Mouse (Mus musculus) retina, postnatal 7 days (tissue): ENCODE data around the gene Dnajb14.
"Not testable (repeated sequence)": the region's sequence is repeated elsewhere in the genome, so short reads cannot be mapped to it uniquely, and the experiment has no call there.

ENCODE experiments used
- DNase-seq: peaks from one replicate; pipeline ENCODE4 v3.0.0-alpha.2; 2012; ENCODE audit warnings: low read depth, low spot score

Gene Dnajb14

DNA sequence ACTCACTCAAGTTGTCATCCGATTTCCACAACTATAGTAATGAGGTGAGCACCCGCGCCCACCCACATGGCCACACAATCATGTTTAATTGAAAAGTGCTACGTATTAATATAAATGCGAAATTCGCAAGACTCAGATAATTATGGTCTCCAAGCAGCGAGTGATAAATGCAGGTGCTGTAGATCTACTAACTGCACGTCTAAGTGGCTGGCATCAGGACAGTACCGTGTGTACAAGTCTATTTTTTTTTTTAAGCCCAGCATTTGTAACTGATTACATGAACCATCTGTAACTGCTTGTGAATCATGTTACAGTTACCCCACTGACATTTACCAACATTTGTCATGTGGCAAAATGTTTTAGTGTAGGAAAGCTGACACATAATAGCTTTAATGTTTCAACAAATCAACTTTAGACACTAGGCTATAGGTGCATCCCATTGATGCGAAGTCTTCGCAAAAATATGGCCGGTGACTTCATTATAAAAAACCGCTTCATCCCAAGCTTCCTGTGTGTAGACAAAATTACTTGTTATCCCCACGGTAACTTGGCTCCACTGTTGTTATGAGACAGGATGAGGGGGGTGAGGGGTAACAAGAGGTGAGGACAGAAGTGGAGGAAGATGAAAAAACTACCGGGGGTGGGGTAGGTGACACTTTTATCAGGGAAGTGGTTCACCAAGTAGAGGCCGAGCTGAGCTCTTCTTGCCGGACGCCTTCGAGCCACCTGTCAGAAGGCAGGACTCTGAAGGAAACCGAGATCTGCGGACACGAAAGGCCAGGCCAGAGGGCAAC lies 3.9 kb upstream of the Dnajb14 start:
- DNase-seq = no peak

GRCm38 (mm10) chr3:137864124-137864987 lies 3.1 kb upstream of the Dnajb14 start, which contains the start of gene H2afz:
Gene H2afz (plus strand): TSS chr3:137864487.
- DNase-seq = peak; percentile 98

DNA sequence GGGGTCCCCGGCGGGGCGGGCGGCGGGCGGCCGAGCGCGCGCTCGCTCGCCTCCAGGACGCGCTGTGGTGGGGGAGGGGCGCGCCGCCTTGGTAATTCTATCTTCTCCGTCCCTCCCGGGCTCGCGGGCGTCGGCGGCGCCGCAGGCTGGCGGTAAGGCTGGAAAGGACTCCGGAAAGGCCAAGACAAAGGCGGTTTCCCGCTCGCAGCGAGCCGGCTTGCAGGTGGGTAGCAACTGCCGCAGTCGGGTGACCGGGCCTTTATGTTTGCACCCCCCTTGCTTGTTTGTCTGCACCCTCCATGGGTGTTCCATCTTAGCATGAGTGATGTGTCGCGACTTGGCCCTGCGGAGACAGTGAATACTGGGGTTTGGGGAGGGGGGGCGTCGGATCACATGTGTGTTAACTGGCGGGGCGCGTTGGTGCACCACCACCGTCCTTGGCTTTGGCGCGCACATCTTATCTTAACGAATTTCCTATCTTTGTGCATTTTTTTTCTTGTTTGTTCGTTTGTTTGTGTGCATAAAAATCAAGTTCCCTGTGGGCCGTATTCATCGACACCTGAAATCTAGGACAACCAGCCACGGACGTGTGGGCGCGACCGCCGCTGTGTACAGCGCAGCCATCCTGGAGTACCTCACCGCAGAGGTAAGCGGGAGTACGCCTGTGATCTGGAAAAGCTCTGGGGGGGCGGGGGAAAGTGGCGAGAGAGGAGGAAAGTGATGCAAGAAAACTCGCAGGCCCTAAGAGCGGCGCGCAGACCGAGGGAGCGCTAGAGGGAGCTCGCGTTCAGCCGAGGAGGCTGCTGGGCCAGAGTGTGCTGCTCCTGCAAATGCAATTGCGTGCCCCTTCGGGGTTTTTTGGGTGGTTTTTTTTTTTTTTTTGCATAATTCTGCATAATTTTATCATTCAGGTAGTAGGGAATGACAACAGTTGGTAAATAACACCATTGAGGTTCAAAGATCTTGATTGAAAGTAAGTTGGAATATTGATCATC lies 2.2 kb upstream of the Dnajb14 start:
- DNase-seq = peak; percentile 87

- DNase-seq = no peak
These were observed 390 bp upstream of the Dnajb14 start for GRCm38 (mm10) chr3:137867133-137867436.

GRCm38 (mm10) chr3:137868094-137868913 lies 829 bp downstream of the Dnajb14 start:
- DNase-seq = no peak

DNA sequence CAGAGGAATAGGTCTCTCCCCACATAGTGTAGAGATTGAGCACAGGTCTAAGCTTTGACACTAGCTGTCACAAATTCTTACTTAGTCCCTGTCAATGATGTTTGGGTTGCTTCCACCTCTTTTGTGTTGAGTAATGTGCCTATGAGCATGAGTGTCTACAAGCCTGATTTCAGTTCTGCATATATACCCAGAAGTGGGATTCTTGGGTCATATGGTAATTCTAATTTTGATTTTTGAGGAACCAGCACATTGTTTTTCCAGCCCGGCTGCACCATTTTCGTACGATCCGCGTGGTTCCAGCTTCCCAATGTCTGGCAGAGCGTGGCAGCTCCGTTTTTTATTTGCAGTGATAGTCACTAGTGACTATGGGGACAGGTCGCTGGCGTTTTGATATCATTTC lies 1.9 kb downstream of the Dnajb14 start:
- no peak for DNase-seq

GRCm38 (mm10) chr3:137879313-137879712 lies 11.8 kb downstream of the Dnajb14 start:
- DNase-seq = no peak

DNA sequence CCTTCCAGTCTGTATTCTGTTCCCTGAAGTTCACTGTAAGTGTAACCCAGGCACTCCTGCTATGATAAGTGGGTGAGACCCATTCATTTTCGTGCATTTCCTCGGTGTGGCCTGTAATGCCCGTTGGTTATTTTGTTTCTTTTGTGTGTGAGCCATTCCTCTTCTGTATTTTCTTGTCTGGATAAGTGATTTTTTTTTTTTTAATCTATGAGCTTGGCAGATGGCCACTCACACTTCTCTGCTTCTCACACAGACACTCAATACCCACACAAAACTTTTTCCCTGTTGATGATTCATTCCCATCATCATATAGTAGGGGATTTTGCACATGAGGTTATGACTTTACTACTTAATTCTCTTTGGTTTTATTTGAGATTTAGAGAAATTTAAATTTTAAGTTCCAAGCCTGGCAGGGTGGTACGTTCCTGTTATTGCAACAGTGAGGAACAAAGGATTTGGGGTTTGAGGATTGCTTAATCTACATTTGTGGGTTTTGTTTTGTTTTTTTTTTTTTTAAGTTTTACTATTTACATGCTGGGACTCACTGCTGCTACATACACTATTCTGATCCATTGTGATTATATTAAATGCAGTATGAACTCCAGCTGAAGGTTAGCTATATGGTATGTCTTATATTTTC lies 12.8 kb downstream of the Dnajb14 start:
- no peak for DNase-seq

GRCm38 (mm10) chr3:137881093-137881492 lies 13.6 kb downstream of the Dnajb14 start:
- DNase-seq = no peak

- DNase-seq = no peak
These were observed 20.5 kb downstream of the Dnajb14 start for GRCm38 (mm10) chr3:137887961-137888360.

DNA sequence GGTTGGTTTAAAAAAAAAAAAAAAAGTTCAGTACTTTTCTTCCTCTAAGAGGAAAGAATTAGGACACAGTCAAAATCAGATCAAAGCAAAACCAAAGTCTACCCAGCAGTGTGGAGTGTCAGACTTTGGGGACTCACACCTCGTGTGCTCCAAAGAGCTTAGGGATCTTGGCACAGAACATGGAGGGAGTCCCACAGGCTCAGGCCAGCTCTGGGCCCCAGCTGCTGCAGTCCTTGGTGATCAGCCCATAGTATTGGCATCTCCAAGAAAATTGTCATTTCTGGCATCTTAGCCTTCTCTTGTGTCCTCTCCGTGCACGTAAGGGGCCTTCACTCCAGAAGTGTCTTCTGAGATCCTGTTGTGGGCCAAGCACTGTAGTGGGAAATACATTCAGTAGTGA lies 23.6 kb downstream of the Dnajb14 start:
- DNase-seq = no peak

DNA sequence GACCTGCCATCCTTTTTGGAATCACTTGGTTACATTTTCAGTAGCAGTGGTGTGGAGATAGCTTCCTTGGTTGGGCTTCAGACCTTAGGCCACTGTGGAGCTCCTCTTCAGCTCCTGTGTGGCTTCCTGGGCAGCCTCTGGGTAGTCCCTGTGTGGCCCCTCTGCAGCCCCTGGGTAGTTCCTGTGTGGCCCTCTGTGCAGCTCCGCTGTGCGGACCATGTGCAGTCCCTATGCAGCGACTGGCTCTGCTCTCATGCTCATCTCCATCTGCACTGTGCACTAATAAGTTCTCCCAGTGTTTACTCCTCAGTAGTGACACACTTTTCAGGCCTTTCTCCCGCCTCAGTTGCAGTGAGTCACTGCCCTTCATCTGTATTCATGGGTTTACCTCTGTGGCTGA lies 24.6 kb downstream of the Dnajb14 start:
- no peak for DNase-seq

- no peak for DNase-seq
These were observed 26.3 kb downstream of the Dnajb14 start for GRCm38 (mm10) chr3:137893789-137894188.

DNA sequence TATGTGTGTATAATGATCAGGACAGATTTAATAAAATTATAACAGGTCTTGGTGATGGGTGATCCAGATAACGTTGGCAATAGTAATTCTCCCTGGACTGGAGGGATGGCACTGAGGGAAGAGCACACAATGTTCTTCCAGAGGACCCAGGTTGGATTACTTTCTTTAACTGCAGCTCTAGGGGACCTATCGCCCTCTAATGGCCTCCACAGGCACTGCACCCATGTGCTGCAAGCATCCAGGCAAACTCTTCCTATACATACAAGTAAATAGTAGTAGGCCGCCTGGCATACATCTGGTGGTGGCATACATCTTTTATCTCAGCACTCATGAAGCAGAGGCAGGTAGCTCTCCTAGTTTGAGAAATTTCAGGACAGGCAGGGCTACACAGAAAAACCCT lies 27.7 kb downstream of the Dnajb14 start:
- DNase-seq = no peak

DNA sequence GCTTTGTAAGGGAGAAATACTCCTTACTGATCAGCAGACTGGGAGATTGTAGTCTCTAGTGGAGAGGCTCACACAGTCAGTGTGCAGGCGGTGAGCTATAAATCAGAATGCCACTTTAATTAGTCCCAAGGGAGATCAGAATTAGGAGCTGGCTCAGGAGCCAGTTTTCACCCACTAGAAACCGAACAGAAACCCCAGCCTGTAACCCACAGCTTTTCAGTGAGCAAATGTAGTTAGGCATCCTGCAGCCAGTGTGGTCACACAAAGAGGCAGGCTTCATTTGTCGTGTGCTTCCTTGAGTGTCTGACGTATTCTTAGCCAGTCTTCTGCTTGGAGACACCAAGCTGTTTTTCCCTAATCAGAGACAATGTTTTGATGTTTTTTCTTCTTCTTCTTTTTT lies 28.9 kb downstream of the Dnajb14 start:
- DNase-seq = no peak

DNA sequence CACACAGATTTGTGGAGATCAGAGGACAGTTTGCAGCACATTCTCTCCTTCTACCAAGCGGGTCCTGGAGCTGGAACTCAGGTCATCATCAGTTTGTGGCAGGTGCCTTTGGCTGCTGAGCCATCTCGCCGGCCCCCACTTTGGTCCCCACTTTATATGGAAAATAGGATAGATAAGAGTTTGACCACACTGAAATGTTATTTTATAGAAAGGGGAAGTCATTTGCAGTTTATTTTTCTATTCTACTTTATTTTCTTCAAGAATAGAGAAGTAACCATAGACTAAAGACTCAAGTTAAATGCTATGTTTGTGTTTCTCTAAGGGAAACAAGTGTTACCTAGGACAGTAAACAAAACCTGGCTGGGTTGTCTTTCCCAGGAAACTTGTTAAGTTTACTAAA lies 29.4 kb downstream of the Dnajb14 start:
- DNase-seq = no peak

DNA sequence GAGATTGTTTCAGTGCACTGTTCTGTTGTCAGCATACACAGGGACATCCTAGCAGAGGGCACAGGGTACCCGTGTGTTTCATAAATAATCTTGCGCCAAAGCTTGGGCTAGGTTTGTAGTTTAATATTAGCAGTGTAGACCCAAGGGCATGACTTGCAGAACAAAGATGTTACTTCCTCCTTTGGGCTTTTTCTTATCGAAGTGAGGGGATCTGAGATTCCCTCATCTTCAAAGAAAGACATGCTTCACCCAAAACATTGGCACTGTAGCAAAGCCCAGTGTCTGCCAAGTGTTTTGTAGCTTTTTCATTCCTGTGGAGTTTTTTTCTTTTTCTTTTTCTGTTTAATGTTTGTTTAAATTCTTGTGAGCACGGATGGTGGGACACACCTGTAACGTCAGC lies 30.2 kb downstream of the Dnajb14 start:
- DNase-seq = no peak

DNA sequence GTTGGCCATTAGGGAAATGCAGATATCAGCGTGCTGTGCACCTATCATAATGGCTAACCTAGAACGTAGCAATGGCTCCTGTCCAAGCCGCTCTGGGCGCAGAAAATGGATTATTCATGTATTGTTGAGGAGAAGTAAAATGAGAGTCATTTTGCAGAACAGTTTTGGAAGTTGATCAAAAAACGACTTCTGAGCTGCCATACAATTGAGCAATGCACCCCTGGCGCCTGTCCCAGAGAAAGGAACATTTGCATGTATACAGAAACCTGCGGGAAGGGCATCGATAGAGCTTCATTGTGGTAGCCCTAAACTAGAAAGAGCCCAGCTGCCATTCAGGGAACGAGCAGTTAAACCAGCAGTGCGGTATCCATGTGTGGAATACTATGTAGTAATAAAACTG lies 32.7 kb downstream of the Dnajb14 start:
- no peak for DNase-seq

DNA sequence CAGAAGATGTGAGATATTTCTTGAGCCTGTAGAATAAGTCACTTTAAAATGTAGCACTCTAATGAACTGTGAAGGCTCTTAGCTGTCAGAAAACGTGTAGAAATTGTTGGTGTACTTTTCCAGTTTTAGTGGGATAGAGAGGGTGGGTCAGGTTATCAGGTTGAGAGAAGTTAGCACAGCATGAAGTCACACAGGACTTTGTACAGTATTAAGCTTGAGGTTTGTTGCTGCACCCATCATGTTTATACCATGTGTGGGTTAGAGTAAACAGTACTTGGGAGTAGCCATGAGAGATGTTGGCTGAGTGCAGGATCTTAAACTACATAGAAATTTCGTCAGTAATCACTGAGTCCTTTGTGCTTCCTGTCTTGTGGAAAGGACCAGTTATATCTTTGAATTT lies 45.6 kb downstream of the Dnajb14 start:
- DNase-seq = no peak

DNA sequence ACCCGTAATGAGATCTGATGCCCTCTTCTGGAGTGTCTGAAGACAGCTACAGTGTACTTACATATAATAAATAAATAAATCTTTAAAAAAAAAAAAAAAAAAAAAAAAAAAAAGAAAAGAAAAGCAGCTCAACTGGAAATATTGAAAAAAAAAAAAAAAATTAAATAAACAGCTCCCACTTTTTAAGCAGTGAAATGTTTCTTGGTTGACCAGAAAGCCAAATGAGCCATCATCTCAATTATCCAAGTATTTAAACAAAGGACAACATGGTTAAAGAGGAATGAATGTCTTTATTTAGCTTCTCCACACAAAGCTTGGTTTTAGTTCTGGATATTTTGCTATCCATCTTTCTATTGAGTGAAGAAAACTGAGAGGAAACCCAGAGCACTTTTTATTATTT lies 47.1 kb downstream of the Dnajb14 start:
- DNase-seq = not testable (repeated sequence)
